Comparison of ENCODE assay signal across 14 mouse cellular contexts in the genomic region with DNA sequence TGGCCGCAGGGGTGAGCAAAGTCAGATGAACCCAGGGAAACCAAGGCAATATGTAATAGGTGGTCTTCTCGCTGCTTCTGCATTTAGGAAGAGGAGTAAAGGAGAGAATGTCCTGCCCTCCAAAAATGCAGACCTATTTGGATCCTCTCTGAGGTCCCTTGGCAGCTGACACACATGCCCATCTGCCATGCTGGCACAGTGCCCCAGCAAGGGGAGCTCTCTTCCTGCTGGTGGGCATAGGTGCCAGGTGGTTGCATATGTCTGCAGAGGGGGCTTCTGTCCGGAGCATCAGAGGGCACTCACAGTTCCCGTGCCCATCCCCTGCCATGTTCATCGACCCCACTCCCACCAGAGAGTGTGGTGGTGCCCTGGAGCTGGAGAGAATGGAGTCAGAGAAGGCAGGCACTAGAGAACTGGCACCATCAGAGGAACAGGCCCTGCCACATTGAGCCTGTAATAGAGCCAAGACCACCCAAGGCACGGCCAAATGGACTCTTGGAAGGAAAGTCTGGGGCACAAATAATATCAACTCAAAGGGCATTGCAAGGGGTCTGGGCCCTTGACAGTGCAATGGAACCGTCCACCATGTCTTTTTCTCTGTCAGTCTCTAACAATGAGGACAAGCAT.
DNase-seq lines count a peak whose midpoint lies in the region; ATAC-seq and TF ChIP-seq lines count a peak whose summit lies in the region.
"Had no signal": no experiment of that assay in that cellular context is flagged by ENCODE, and none has a peak within 500 bp of the region (broad histone marks: within the 10 kb centered on the region; RNA-seq: fewer than 3 reads in every experiment).

No protein-coding gene starts in this region.

- no peak overlapping the region for H3K4me2 ChIP-seq in heart, embryonic 11.5 days
- H3K4me2 ChIP-seq in hindbrain, embryonic 16.5 days (ENCODE audit: low read length), result no peak overlapping the region
- H3K4me2 ChIP-seq: limb, embryonic 13.5 days; lung, embryonic 15.5 days; midbrain, embryonic 12.5 days had no signal

- no peak overlapping the region for H3K4me3 ChIP-seq in heart, embryonic 11.5 days (ENCODE audit: low read depth, low read length)
- peak overlapping the region; percentile 5; the same call in 1 of the 2 replicates for H3K4me3 ChIP-seq in G1E (ENCODE audit: low read depth, low read length)
- H3K4me3 ChIP-seq in hindbrain, embryonic 16.5 days (ENCODE audit: low read length), result no peak overlapping the region
- H3K4me3 ChIP-seq: heart, adult 2 months; layer of hippocampus, adult 2 months; limb, embryonic 13.5 days; lung, embryonic 15.5 days; midbrain, embryonic 12.5 days had no signal

- peaks cover 6% of the 10 kb centered on the region; the same call in 1 of the 2 replicates for H3K4me1 ChIP-seq in heart, embryonic 11.5 days (ENCODE audit: control insufficient read depth, insufficient read depth, low read length)
- no peaks in the 10 kb centered on the region for H3K4me1 ChIP-seq in G1E (ENCODE audit: insufficient read depth, low read depth, low read length)
- H3K4me1 ChIP-seq in hindbrain, embryonic 16.5 days (ENCODE audit: control insufficient read depth, insufficient read depth, low read depth, low read length), result peaks cover 5% of the 10 kb centered on the region; the same call in 1 of the 2 replicates

- H3K27ac ChIP-seq in heart, embryonic 11.5 days (ENCODE audit: low read depth, low read length), result no peak overlapping the region
- H3K27ac ChIP-seq in hindbrain, embryonic 16.5 days (ENCODE audit: low read depth, low read length), result peak overlapping the region; percentile 52; the same call in 1 of the 2 replicates
- H3K27ac ChIP-seq: heart, adult 2 months; layer of hippocampus, adult 2 months; limb, embryonic 13.5 days; lung, embryonic 15.5 days; midbrain, embryonic 12.5 days had no signal

- TF ChIP-seq CTCF in G1E (IDR thresholded peaks at IDR 0.05; ENCODE audit: low read depth, low read length), result no peak

- H3K27me3 ChIP-seq in heart, embryonic 11.5 days (ENCODE audit: control insufficient read depth, insufficient read depth, low read length), result 0 out of 2 replicates have a peak, but pooled peaks cover 3% of the 10 kb centered on the region
- H3K27me3 ChIP-seq in G1E (ENCODE audit: insufficient read depth, low read length), result no peaks in the 10 kb centered on the region
- no peaks in the 10 kb centered on the region for H3K27me3 ChIP-seq in hindbrain, embryonic 16.5 days (replicated peaks; ENCODE audit: control insufficient read depth, insufficient read depth, low read length)
- H3K27me3 ChIP-seq: lung, embryonic 15.5 days; midbrain, embryonic 12.5 days had no signal

- no peak for DNase-seq in heart, postnatal 14 days
- no peak for DNase-seq in G1E (ENCODE audit: low spot score)
- DNase-seq in cerebellum, adult 11-12 months, result peak; percentile 97
- no peak for DNase-seq in thymus, adult 18-20 months
- DNase-seq in thymus, postnatal 36 days, result no peak
- DNase-seq: adrenal gland, postnatal 14 days; heart, adult 2 months had no signal

- 0 out of 2 replicates have a peak overlapping the region, but pooled peaks have one; percentile 11 for H3K9ac ChIP-seq in heart, embryonic 11.5 days (ENCODE audit: low read depth, low read length)
- H3K9ac ChIP-seq in hindbrain, embryonic 16.5 days (ENCODE audit: low read depth, low read length), result no peak overlapping the region
- H3K9ac ChIP-seq: limb, embryonic 13.5 days; lung, embryonic 15.5 days; midbrain, embryonic 12.5 days had no signal

- H3K9me3 ChIP-seq in heart, embryonic 11.5 days (replicated peaks; ENCODE audit: control insufficient read depth, low read length), result no peaks in the 10 kb centered on the region
- H3K9me3 ChIP-seq in G1E (replicated peaks), result peaks cover 30% of the 10 kb centered on the region
- H3K9me3 ChIP-seq in hindbrain, embryonic 16.5 days (ENCODE audit: control insufficient read depth, low read length), result no peaks in the 10 kb centered on the region
- H3K9me3 ChIP-seq: lung, embryonic 15.5 days; midbrain, embryonic 12.5 days had no signal

- H3K36me3 ChIP-seq in heart, embryonic 11.5 days (ENCODE audit: control insufficient read depth, insufficient read depth, low read length), result no peaks in the 10 kb centered on the region
- no peaks in the 10 kb centered on the region for H3K36me3 ChIP-seq in G1E (replicated peaks)
- no peaks in the 10 kb centered on the region for H3K36me3 ChIP-seq in hindbrain, embryonic 16.5 days (ENCODE audit: control insufficient read depth, insufficient read depth, low read length)
- H3K36me3 ChIP-seq: limb, embryonic 13.5 days; lung, embryonic 15.5 days; midbrain, embryonic 12.5 days had no signal

- 85% methylated on average over 7 of the region's 7 CpGs for WGBS in heart, embryonic 11.5 days (ENCODE audit: insufficient replicate concordance)
- WGBS in hindbrain, embryonic 16.5 days, result 60% methylated on average over 7 of the region's 7 CpGs

- intact Hi-C loops in heart, postnatal 14 days (cut with DNase I), result no loop called here

- ATAC-seq in heart, embryonic 11.5 days (replicated peaks; ENCODE audit: insufficient number of reproducible peaks, low FRiP score, low TSS enrichment), result no peak
- no peak for ATAC-seq in G1E (ENCODE audit: extremely low read depth, insufficient number of reproducible peaks, low FRiP score, poor library complexity, severe bottlenecking)
- ATAC-seq in hindbrain, embryonic 16.5 days, result peak; percentile 65; the same call in 1 of the 2 replicates
- ATAC-seq in frontal cortex, adult (ENCODE audit: low TSS enrichment), result no peak
